In the genomic region with DNA sequence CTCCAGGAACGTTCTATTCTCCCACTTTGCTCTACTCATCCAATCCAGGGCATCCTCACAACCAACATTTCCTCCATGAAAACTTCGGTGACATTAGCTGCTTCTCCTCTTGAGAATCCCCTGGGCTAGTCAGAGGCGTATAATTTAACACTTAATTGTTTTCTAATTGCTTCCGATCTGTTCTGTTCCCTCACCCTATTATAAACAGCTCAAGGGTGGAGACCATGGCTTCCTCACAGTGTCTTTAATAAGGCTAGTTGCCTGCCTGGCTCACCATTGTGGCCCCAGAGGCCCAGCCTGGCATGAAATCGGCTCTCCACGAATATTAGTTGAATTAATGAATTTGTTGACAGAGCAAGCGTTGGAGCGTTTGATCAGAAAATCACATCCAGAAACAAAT, we compare ENCODE assay signal across 29 mouse cellular contexts.
DNase-seq lines count a peak whose midpoint lies in the region; ATAC-seq and TF ChIP-seq lines count a peak whose summit lies in the region.
"Had no signal": no experiment of that assay in that cellular context is flagged by ENCODE, and none has a peak within 500 bp of the region (broad histone marks: within the 10 kb centered on the region; RNA-seq: fewer than 3 reads in every experiment).

No protein-coding gene starts in this region.

- DNase-seq in hindbrain, embryonic 11.5 days (ENCODE audit: low spot score): no peak
- peak; percentile 31 for DNase-seq in midbrain, postnatal 0 days (ENCODE audit: low spot score)
- peak; percentile 29 for DNase-seq in brain, embryonic 14.5 days (ENCODE audit: low read depth)
- no peak for DNase-seq in urinary bladder, postnatal 25 days (ENCODE audit: low spot score)
- no peak for DNase-seq in heart, postnatal 10 days
- DNase-seq: adrenal gland, adult 8-10 months; adrenal gland, postnatal 14 days; adrenal gland, postnatal 36 days; B cell, adult 2 months; cerebellum, adult 11 months; cerebellum, adult 18-20 months; cerebellum, adult 8-10 months; cerebellum, adult 9-11 months; cerebellum, postnatal 14 days; cerebellum, postnatal 36 days; embryo, embryonic 11 days had no signal

- TF ChIP-seq POLR2A in brain, embryonic 14.5 days (IDR thresholded peaks at IDR 0.05; ENCODE audit: borderline replicate concordance, extremely low read depth, insufficient read depth, insufficient read length, poor library complexity, severe bottlenecking): no peak

- 0 out of 2 replicates have a peak, but pooled peaks have one; percentile 30 for ATAC-seq in hindbrain, embryonic 12.5 days (ENCODE audit: low FRiP score)
- no peak for ATAC-seq in hindbrain, embryonic 11.5 days (ENCODE audit: low FRiP score)
- no peak for ATAC-seq in midbrain, postnatal 0 days (ENCODE audit: low FRiP score)
- ATAC-seq in midbrain, embryonic 13.5 days: no peak
- peak; percentile 45; the same call in 1 of the 2 replicates for ATAC-seq in hindbrain, embryonic 16.5 days
- ATAC-seq: activated CD4-positive, CD25-positive, alpha-beta regulatory T cell, adult 4 months; CD4-positive, CD25-positive, alpha-beta regulatory T cell, adult 4 months; forebrain, embryonic 14.5 days; Patski had no signal

- peaks cover 24% of the 10 kb centered on the region for H3K4me1 ChIP-seq in hindbrain, embryonic 12.5 days
- peaks cover 5% of the 10 kb centered on the region; the same call in 1 of the 2 replicates for H3K4me1 ChIP-seq in hindbrain, embryonic 11.5 days (replicated peaks; ENCODE audit: control insufficient read depth, insufficient read depth, low read length)
- no peaks in the 10 kb centered on the region; the same call in 1 of the 2 replicates for H3K4me1 ChIP-seq in midbrain, postnatal 0 days (ENCODE audit: insufficient read depth, low read length)
- H3K4me1 ChIP-seq in midbrain, embryonic 13.5 days (replicated peaks): peaks cover 18% of the 10 kb centered on the region
- peaks cover 9% of the 10 kb centered on the region for H3K4me1 ChIP-seq in hindbrain, embryonic 16.5 days (ENCODE audit: control insufficient read depth, insufficient read depth, low read depth, low read length)

- H3K4me3 ChIP-seq in hindbrain, embryonic 12.5 days: no peak overlapping the region
- no peak overlapping the region for H3K4me3 ChIP-seq in hindbrain, embryonic 11.5 days (ENCODE audit: low read depth, low read length)
- H3K4me3 ChIP-seq in midbrain, postnatal 0 days (ENCODE audit: low read depth, low read length): no peak overlapping the region
- H3K4me3 ChIP-seq in midbrain, embryonic 13.5 days (replicated peaks): no peak overlapping the region
- H3K4me3 ChIP-seq in hindbrain, embryonic 16.5 days (ENCODE audit: low read length): no peak overlapping the region
- H3K4me3 ChIP-seq: embryonic facial prominence, embryonic 13.5 days; embryonic facial prominence, embryonic 15.5 days; erythroblast, embryonic 14.5 days; forebrain, embryonic 10.5 days; forebrain, embryonic 12.5 days had no signal

- intact Hi-C loops in heart, postnatal 10 days (cut with DNase I): no loop called here

- H3K36me3 ChIP-seq in hindbrain, embryonic 12.5 days: no peaks in the 10 kb centered on the region
- no peaks in the 10 kb centered on the region for H3K36me3 ChIP-seq in hindbrain, embryonic 11.5 days (ENCODE audit: control insufficient read depth, insufficient read depth, low read length)
- H3K36me3 ChIP-seq in midbrain, postnatal 0 days (ENCODE audit: insufficient read depth, low read length): no peaks in the 10 kb centered on the region
- no peaks in the 10 kb centered on the region for H3K36me3 ChIP-seq in midbrain, embryonic 13.5 days
- no peaks in the 10 kb centered on the region for H3K36me3 ChIP-seq in hindbrain, embryonic 16.5 days (ENCODE audit: control insufficient read depth, insufficient read depth, low read length)
- H3K36me3 ChIP-seq: embryonic facial prominence, embryonic 13.5 days; embryonic facial prominence, embryonic 15.5 days; forebrain, embryonic 10.5 days; forebrain, embryonic 12.5 days; G1E had no signal

- 52% methylated on average over 8 of the region's 8 CpGs for WGBS in hindbrain, embryonic 12.5 days
- 63% methylated on average over 8 of the region's 8 CpGs for WGBS in hindbrain, embryonic 11.5 days
- 57% methylated on average over 8 of the region's 8 CpGs for WGBS in midbrain, postnatal 0 days
- WGBS in midbrain, embryonic 13.5 days: 62% methylated on average over 8 of the region's 8 CpGs
- 33% methylated on average over 8 of the region's 8 CpGs for WGBS in hindbrain, embryonic 16.5 days

- H3K27ac ChIP-seq in hindbrain, embryonic 12.5 days: no peak overlapping the region
- no peak overlapping the region for H3K27ac ChIP-seq in hindbrain, embryonic 11.5 days (ENCODE audit: low read depth, low read length)
- H3K27ac ChIP-seq in midbrain, postnatal 0 days (ENCODE audit: low read depth, low read length): no peak overlapping the region
- no peak overlapping the region for H3K27ac ChIP-seq in midbrain, embryonic 13.5 days
- H3K27ac ChIP-seq in hindbrain, embryonic 16.5 days (ENCODE audit: low read depth, low read length): no peak overlapping the region
- H3K27ac ChIP-seq: embryonic facial prominence, embryonic 13.5 days; embryonic facial prominence, embryonic 15.5 days; forebrain, embryonic 10.5 days; forebrain, embryonic 12.5 days had no signal

- no peak overlapping the region for H3K9ac ChIP-seq in hindbrain, embryonic 12.5 days
- no peak overlapping the region for H3K9ac ChIP-seq in hindbrain, embryonic 11.5 days (ENCODE audit: low read depth, low read length)
- no peak overlapping the region for H3K9ac ChIP-seq in midbrain, postnatal 0 days (replicated peaks; ENCODE audit: low read length, poor library complexity, severe bottlenecking)
- H3K9ac ChIP-seq in midbrain, embryonic 13.5 days (replicated peaks): no peak overlapping the region
- H3K9ac ChIP-seq in hindbrain, embryonic 16.5 days (ENCODE audit: low read depth, low read length): no peak overlapping the region
- H3K9ac ChIP-seq: embryonic facial prominence, embryonic 13.5 days; embryonic facial prominence, embryonic 15.5 days; forebrain, embryonic 12.5 days had no signal

- TF ChIP-seq CTCF in midbrain, postnatal 0 days (IDR thresholded peaks at IDR 0.05): no peak
- no peak for TF ChIP-seq CTCF in brain, embryonic 14.5 days (IDR thresholded peaks at IDR 0.05; ENCODE audit: borderline replicate concordance, extremely low read depth, insufficient read depth, insufficient read length)

- H3K27me3 ChIP-seq in hindbrain, embryonic 12.5 days: no peaks in the 10 kb centered on the region
- no peaks in the 10 kb centered on the region for H3K27me3 ChIP-seq in hindbrain, embryonic 11.5 days (ENCODE audit: control insufficient read depth, insufficient read depth, low read length)
- H3K27me3 ChIP-seq in midbrain, postnatal 0 days (ENCODE audit: insufficient read depth, low read length): no peaks in the 10 kb centered on the region
- 0 out of 2 replicates have a peak, but pooled peaks cover 4% of the 10 kb centered on the region for H3K27me3 ChIP-seq in midbrain, embryonic 13.5 days
- no peaks in the 10 kb centered on the region for H3K27me3 ChIP-seq in hindbrain, embryonic 16.5 days (replicated peaks; ENCODE audit: control insufficient read depth, insufficient read depth, low read length)
- H3K27me3 ChIP-seq: embryonic facial prominence, embryonic 13.5 days; embryonic facial prominence, embryonic 15.5 days; forebrain, embryonic 12.5 days; Patski had no signal

- 0 out of 2 replicates have a peak, but pooled peaks cover 3% of the 10 kb centered on the region for H3K9me3 ChIP-seq in hindbrain, embryonic 12.5 days (replicated peaks)
- no peaks in the 10 kb centered on the region for H3K9me3 ChIP-seq in hindbrain, embryonic 11.5 days (ENCODE audit: control insufficient read depth, low read length)
- H3K9me3 ChIP-seq in midbrain, postnatal 0 days (ENCODE audit: low read length): no peaks in the 10 kb centered on the region
- no peaks in the 10 kb centered on the region for H3K9me3 ChIP-seq in midbrain, embryonic 13.5 days
- H3K9me3 ChIP-seq in hindbrain, embryonic 16.5 days (ENCODE audit: control insufficient read depth, low read length): no peaks in the 10 kb centered on the region
- H3K9me3 ChIP-seq: embryonic facial prominence, embryonic 13.5 days; embryonic facial prominence, embryonic 15.5 days; forebrain, embryonic 10.5 days; forebrain, embryonic 12.5 days had no signal

- no peak overlapping the region for H3K4me2 ChIP-seq in hindbrain, embryonic 12.5 days (replicated peaks)
- H3K4me2 ChIP-seq in hindbrain, embryonic 11.5 days (replicated peaks; ENCODE audit: low read depth, low read length): no peak overlapping the region
- H3K4me2 ChIP-seq in midbrain, postnatal 0 days (ENCODE audit: low read depth, low read length, poor library complexity, severe bottlenecking): no peak overlapping the region
- H3K4me2 ChIP-seq in midbrain, embryonic 13.5 days (replicated peaks): no peak overlapping the region
- H3K4me2 ChIP-seq in hindbrain, embryonic 16.5 days (ENCODE audit: low read length): no peak overlapping the region
- H3K4me2 ChIP-seq: embryonic facial prominence, embryonic 13.5 days; embryonic facial prominence, embryonic 15.5 days; forebrain, embryonic 12.5 days had no signal

Comparison
In these comparisons a context has a peak if more than half of its experiments do, and no peak if none do; other contexts are left out.
1. ATAC-seq: peak in hindbrain, embryonic 12.5 days (single experiment) and hindbrain, embryonic 16.5 days (single experiment); none in hindbrain, embryonic 11.5 days (single experiment), midbrain, postnatal 0 days (single experiment) and midbrain, embryonic 13.5 days (single experiment).
2. DNase-seq: peak in midbrain, postnatal 0 days (single experiment) and brain, embryonic 14.5 days (single experiment); none in hindbrain, embryonic 11.5 days (single experiment), urinary bladder, postnatal 25 days (single experiment) and heart, postnatal 10 days (0 of 2).